Mouse (Mus musculus): Measurements from ENCODE around the gene Stxbp2.

DNA sequence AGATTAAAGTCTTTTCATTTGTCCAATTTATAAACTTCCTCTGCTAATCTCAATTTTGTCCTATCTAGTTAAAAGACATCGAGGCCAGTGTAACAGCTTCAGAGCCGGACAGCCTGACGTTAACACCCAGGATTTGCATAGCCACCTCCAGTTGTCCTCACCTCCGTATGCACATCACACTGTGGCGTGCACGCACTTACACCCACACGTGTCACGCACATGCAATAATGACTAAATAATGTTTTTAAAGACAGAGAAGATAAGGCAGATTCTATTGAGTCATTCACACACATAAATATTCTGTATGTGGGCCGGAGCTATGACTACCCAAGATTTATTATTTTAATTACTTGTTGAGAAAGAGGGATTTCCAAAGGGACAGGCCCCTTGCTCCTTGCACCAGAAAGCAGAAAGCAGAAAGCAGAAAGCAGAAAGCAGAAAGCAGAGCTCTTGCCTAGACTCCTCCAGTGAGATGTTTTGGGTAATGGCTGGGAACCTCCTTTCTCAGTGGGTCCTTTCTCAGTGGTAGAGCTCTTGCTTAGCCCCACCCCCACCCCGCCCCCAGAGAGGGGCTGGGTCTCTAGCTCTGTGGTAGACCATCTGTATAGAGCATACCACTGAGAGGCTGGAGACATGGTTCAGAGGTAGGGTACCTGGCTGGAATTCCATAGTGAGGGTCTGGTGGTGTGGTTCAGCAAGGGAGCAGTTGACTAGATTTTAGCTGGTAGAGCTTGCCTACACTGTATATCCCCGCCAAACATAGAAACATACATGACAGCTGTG, 24.2 kb downstream of the Stxbp2 start:
- TF ChIP-seq CTCF (IDR thresholded peaks at IDR 0.05; ENCODE audit: borderline replicate concordance, insufficient read depth, low read length) (no peak), POLR2A (IDR thresholded peaks at IDR 0.05; ENCODE audit: low read depth, low read length) (no peak)

All from embryonic fibroblast, embryonic 13.5 days (primary cell).